Comparison of ENCODE assay signal across 23 mouse cellular contexts in genomic region chr17:49661626-49662025, GRCm38 (mm10). TPM values are rescaled to one million over a fixed set of nuclear protein-coding genes. Genes with fewer than 3 reads are reported as not detected.
DNase-seq lines count a peak whose midpoint lies in the region; ATAC-seq and TF ChIP-seq lines count a peak whose summit lies in the region.
"Had no signal": no experiment of that assay in that cellular context is flagged by ENCODE, and none has a peak within 500 bp of the region (broad histone marks: within the 10 kb centered on the region; RNA-seq: fewer than 3 reads in every experiment).

No protein-coding gene starts in this region.

- no peak for TF ChIP-seq EP300 in lung, postnatal 0 days (IDR thresholded peaks at IDR 0.05)

- no peak for TF ChIP-seq POLR2A in embryonic fibroblast, embryonic 13.5 days (IDR thresholded peaks at IDR 0.05; ENCODE audit: low read depth, low read length)

- H3K27me3 ChIP-seq in lung, postnatal 0 days (replicated peaks; ENCODE audit: insufficient read depth, low read length) = no peaks in the 10 kb centered on the region
- H3K27me3 ChIP-seq: embryonic facial prominence, embryonic 13.5 days; embryonic facial prominence, embryonic 15.5 days; forebrain, embryonic 12.5 days had no signal

- no peak overlapping the region for H3K4me3 ChIP-seq in lung, postnatal 0 days (ENCODE audit: low read depth, low read length)
- H3K4me3 ChIP-seq in embryonic fibroblast, embryonic 13.5 days (ENCODE audit: insufficient read depth, low read length) = no peak overlapping the region
- H3K4me3 ChIP-seq: embryonic facial prominence, embryonic 13.5 days; embryonic facial prominence, embryonic 15.5 days; forebrain, embryonic 10.5 days; forebrain, embryonic 12.5 days had no signal

- 41% methylated on average over 6 of the region's 6 CpGs for WGBS in lung, postnatal 0 days

- H3K4me2 ChIP-seq in lung, postnatal 0 days (replicated peaks; ENCODE audit: low read depth, low read length) = no peak overlapping the region
- H3K4me2 ChIP-seq: embryonic facial prominence, embryonic 13.5 days; embryonic facial prominence, embryonic 15.5 days; forebrain, embryonic 12.5 days had no signal

- no peaks in the 10 kb centered on the region for H3K9me3 ChIP-seq in lung, postnatal 0 days (ENCODE audit: low read length)
- H3K9me3 ChIP-seq: embryonic facial prominence, embryonic 13.5 days; embryonic facial prominence, embryonic 15.5 days; forebrain, embryonic 10.5 days; forebrain, embryonic 12.5 days had no signal

- H3K27ac ChIP-seq in lung, postnatal 0 days (ENCODE audit: low read length) = no peak overlapping the region
- peak overlapping the region; percentile 65; the same call in 1 of the 2 replicates for H3K27ac ChIP-seq in embryonic fibroblast, embryonic 13.5 days (ENCODE audit: insufficient read depth, low read length)
- H3K27ac ChIP-seq: embryonic facial prominence, embryonic 13.5 days; embryonic facial prominence, embryonic 15.5 days; forebrain, embryonic 10.5 days; forebrain, embryonic 12.5 days had no signal

- peak; percentile 39 for DNase-seq in lung, postnatal 0 days (ENCODE audit: low spot score)
- DNase-seq in lung, postnatal 4 days = no peak
- peak; percentile 81 for DNase-seq in NIH3T3 (ENCODE audit: low read depth)
- DNase-seq in embryo, embryonic 11 days = no peak
- no peak for DNase-seq in gastrocnemius, postnatal 10 days
- no peak for DNase-seq in kidney, postnatal 25 days
- DNase-seq: adrenal gland, adult 8-10 months; adrenal gland, postnatal 14 days; adrenal gland, postnatal 36 days; cerebellum, adult 11-12 months; cerebellum, adult 2 months; cerebellum, adult 9-10 months; cerebellum, postnatal 10 days; cerebellum, postnatal 25 days had no signal

- no peak for TF ChIP-seq CTCF in lung, postnatal 0 days (IDR thresholded peaks at IDR 0.05)
- no peak for TF ChIP-seq CTCF in embryonic fibroblast, embryonic 13.5 days (IDR thresholded peaks at IDR 0.05; ENCODE audit: borderline replicate concordance, insufficient read depth, low read length)

- H3K4me1 ChIP-seq in lung, postnatal 0 days (ENCODE audit: insufficient read depth, low read depth, low read length) = no peaks in the 10 kb centered on the region
- H3K4me1 ChIP-seq in embryonic fibroblast, embryonic 13.5 days (ENCODE audit: control insufficient read depth, insufficient read depth, low read length) = peaks cover 6% of the 10 kb centered on the region
- H3K4me1 ChIP-seq: embryonic facial prominence, embryonic 15.5 days; forebrain, embryonic 10.5 days; forebrain, embryonic 12.5 days had no signal

- no peak overlapping the region for H3K9ac ChIP-seq in lung, postnatal 0 days (replicated peaks; ENCODE audit: low read depth)
- H3K9ac ChIP-seq: embryonic facial prominence, embryonic 13.5 days; embryonic facial prominence, embryonic 15.5 days; forebrain, embryonic 12.5 days had no signal

- H3K36me3 ChIP-seq in lung, postnatal 0 days (ENCODE audit: insufficient read depth, low read length) = no peaks in the 10 kb centered on the region
- H3K36me3 ChIP-seq: embryonic facial prominence, embryonic 13.5 days; embryonic facial prominence, embryonic 15.5 days; forebrain, embryonic 10.5 days; forebrain, embryonic 12.5 days had no signal

- peak; percentile 30; the same call in 1 of the 2 replicates for ATAC-seq in lung, postnatal 0 days
- ATAC-seq: activated CD4-positive, CD25-positive, alpha-beta regulatory T cell, adult 4 months; forebrain, embryonic 14.5 days; forebrain, embryonic 16.5 days had no signal

RNA-seq across cellular contexts. Expression of gene Kif6, which starts 46.7 kb away (rescaled TPM):
- polyA plus RNA-seq in lung, postnatal 0 days (2015; fragmentation: Nextera tagmentation; extraction: Ambion mirVana) = 1.5 and 3.0 TPM in 2 replicates
- 3.1 and 3.8 TPM in 2 replicates for polyA plus RNA-seq in embryonic fibroblast, embryonic 13.5 days (2011; ENCODE audit: insufficient read length, low read depth, missing spikeins)
- total RNA-seq in gastrocnemius, postnatal 10 days (2021) = not detected
- total RNA-seq: MEL had no signal
- polyA plus RNA-seq: activated CD4-positive, CD25-positive, alpha-beta regulatory T cell, adult 4 months had no signal

Comparison
In these comparisons a context has a peak if more than half of its experiments do, and no peak if none do; other contexts are left out.
1. DNase-seq: peak in lung, postnatal 0 days (single experiment) and NIH3T3 (single experiment); none in lung, postnatal 4 days (0 of 2), embryo, embryonic 11 days (single experiment), gastrocnemius, postnatal 10 days (single experiment) and kidney, postnatal 25 days (0 of 2).